Mouse (Mus musculus): ENCODE data around the gene Gm48552. TPM values are rescaled to one million over a fixed set of nuclear protein-coding genes. Genes with fewer than 3 reads are reported as not detected.
A peak's percentile ranks its signal among the peaks of the same experiment; 100 is the strongest.

The Gm48552 gene
- total and polyA plus RNA-seq, 3 experiments: 0.46 to 1.1 (median 0.98) TPM

DNA sequence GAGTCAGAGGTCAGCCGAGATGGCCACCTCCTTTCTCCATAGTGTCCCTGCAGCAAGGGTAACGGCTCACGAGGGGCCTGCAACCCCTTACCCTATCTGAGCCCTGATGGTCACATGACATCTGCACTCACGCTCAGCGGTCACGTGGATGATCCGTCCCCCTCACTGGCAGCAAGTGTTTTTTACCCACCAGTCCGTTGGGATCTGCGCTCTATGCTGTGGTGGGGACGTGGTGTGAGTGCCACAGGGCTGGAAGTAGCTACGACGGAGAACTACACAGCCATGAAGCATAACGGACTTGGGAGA, 19.6 kb downstream of the Gm48552 start:
- in situ Hi-C loops (cut with MboI; ENCODE audit: low pct_ligation_motif_present, low pct_unique_long_range_greater_than_20kb, low sequenced_read_pairs) (loop anchor here (5.0 kb wide), 1 partner anchor 34 kb away; no protein-coding TSS in a partner anchor), dilution Hi-C loops (cut with MboI; ENCODE audit: extremely low pct_ligation_motif_present, extremely low pct_unique_long_range_greater_than_20kb, low sequenced_read_pairs) (no loop called here)
- H3K27me3 ChIP-seq (replicated peaks): no peaks in the 10 kb centered on the region
- H3K9ac ChIP-seq (ENCODE audit: insufficient read depth, low read depth): no peak overlapping the region
- H3K4me1 ChIP-seq (ENCODE audit: control insufficient read depth in 1 of 2, insufficient read depth in 2 of 2): peaks cover 56 to 77% of the 10 kb centered on the region in 2 experiments
- H3K27ac ChIP-seq (ENCODE audit: insufficient read depth, low read depth): no peak overlapping the region
- H3K36me3 ChIP-seq (replicated peaks in 1 of 2; ENCODE audit: control insufficient read depth in 1 of 2, insufficient read depth in 1 of 2, low read length in 1 of 2): peaks cover 50 to 61% of the 10 kb centered on the region in 2 experiments
- no peak for TF ChIP-seq USF2 (conservative IDR thresholded peaks at IDR 0.05; ENCODE audit: low read depth, low read length)
- no peak for TF ChIP-seq MAFK (IDR thresholded peaks at IDR 0.05; ENCODE audit: insufficient replicate concordance, low read length)
- no peak for TF ChIP-seq MAX (IDR thresholded peaks at IDR 0.05; ENCODE audit: low read length)
- no peak for TF ChIP-seq NELFE (IDR thresholded peaks at IDR 0.05; ENCODE audit: low read depth, low read length)
- TF ChIP-seq JUN (IDR thresholded peaks at IDR 0.05; ENCODE audit: insufficient read depth, low read depth, low read length): no peak
- TF ChIP-seq ZMIZ1 (IDR thresholded peaks at IDR 0.05; ENCODE audit: low read depth, low read length): no peak
- no peak for TF ChIP-seq PAX5 (IDR thresholded peaks at IDR 0.05; ENCODE audit: low read length)
- TF ChIP-seq SMC3 (IDR thresholded peaks at IDR 0.05; ENCODE audit: low read depth, low read length): no peak
- no peak for TF ChIP-seq BHLHE40 (IDR thresholded peaks at IDR 0.05; ENCODE audit: low read depth, low read length)
- no peak for TF ChIP-seq CHD1 (IDR thresholded peaks at IDR 0.05; ENCODE audit: low read depth, low read length)
- no peak for TF ChIP-seq IRF4 (IDR thresholded peaks at IDR 0.05; ENCODE audit: low read depth, low read length)
- H3K9me3 ChIP-seq (replicated peaks; ENCODE audit: low read length): no peaks in the 10 kb centered on the region
- DNase-seq (ENCODE audit: extremely low read depth): no peak
- no peaks in the 10 kb centered on the region for H3K79me2 ChIP-seq (replicated peaks; ENCODE audit: control insufficient read depth, extremely low read depth, insufficient read depth, poor library complexity, severe bottlenecking)
- H3K4me3 ChIP-seq (replicated peaks in 1 of 3; ENCODE audit: low read depth in 2 of 3, low read length in 2 of 3, poor library complexity in 1 of 3): no peak overlapping the region
- no peak overlapping the region for H3K4me2 ChIP-seq (ENCODE audit: insufficient read depth, low read depth, poor library complexity, severe bottlenecking)

DNA sequence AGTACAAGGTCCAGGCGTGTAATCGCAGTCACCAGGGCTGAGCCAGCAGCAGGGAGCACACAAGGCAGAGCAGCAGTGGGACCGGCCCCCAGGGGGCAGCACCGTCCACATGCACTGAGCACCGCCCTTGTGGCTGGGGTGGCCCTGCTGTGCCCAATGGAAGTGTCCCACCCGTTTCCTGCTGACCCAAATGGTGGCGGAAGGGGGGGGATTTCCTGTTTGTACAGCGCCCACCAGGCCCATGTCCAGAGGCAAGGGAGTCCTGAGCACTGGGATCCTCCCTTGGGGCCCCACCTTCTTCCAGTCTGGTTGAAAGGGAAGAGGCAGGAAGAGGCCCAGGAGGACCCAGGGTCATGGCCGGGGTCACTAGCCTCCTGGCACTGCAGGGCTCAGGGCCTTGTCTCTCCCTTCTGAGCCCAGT, 20.1 kb downstream of the Gm48552 start:
- 0 out of 2 replicates have a peak, but pooled peaks cover under 1% of the 10 kb centered on the region for H3K79me2 ChIP-seq (replicated peaks; ENCODE audit: control insufficient read depth, extremely low read depth, insufficient read depth, poor library complexity, severe bottlenecking)
- in situ Hi-C loops (cut with MboI; ENCODE audit: low pct_ligation_motif_present, low pct_unique_long_range_greater_than_20kb, low sequenced_read_pairs): loop anchor here (5.0 kb wide), 1 partner anchor 33 kb away; no protein-coding TSS in a partner anchor
- H3K36me3 ChIP-seq (replicated peaks in 1 of 2; ENCODE audit: control insufficient read depth in 1 of 2, insufficient read depth in 1 of 2, low read length in 1 of 2): peaks cover 50 to 63% of the 10 kb centered on the region in 2 experiments
- no peaks in the 10 kb centered on the region for H3K9me3 ChIP-seq (replicated peaks; ENCODE audit: low read length)
- DNase-seq (ENCODE audit: extremely low read depth): peak; percentile 83
- dilution Hi-C loops (cut with MboI; ENCODE audit: extremely low pct_ligation_motif_present, extremely low pct_unique_long_range_greater_than_20kb, low sequenced_read_pairs): no loop called here
- H3K9ac ChIP-seq (ENCODE audit: insufficient read depth, low read depth): no peak overlapping the region
- no peak overlapping the region for H3K4me2 ChIP-seq (ENCODE audit: insufficient read depth, low read depth, poor library complexity, severe bottlenecking)
- no peaks in the 10 kb centered on the region for H3K27me3 ChIP-seq (replicated peaks)
- H3K27ac ChIP-seq (ENCODE audit: insufficient read depth, low read depth): no peak overlapping the region
- peak; percentile 60 to 85 for TF ChIP-seq CTCF (conservative IDR thresholded peaks at IDR 0.05 in 1 of 2, IDR thresholded peaks at IDR 0.05 in 1 of 2; ENCODE audit: low read depth in 2 of 2, low read length in 2 of 2)
- TF ChIP-seq POLR2AphosphoS2 (IDR thresholded peaks at IDR 0.05; ENCODE audit: low read depth, low read length): no peak
- peak; percentile 82 for TF ChIP-seq SMC3 (IDR thresholded peaks at IDR 0.05; ENCODE audit: low read depth, low read length)
- peak; percentile 54 for TF ChIP-seq RAD21 (IDR thresholded peaks at IDR 0.05; ENCODE audit: low read depth, low read length)
- TF ChIP-seq JUN (IDR thresholded peaks at IDR 0.05; ENCODE audit: insufficient read depth, low read depth, low read length): no peak
- 0 out of 2 replicates have a peak, but pooled peaks have one; percentile 50 for TF ChIP-seq ELF1 (IDR thresholded peaks at IDR 0.05; ENCODE audit: low read depth, low read length)
- TF ChIP-seq SIN3A (IDR thresholded peaks at IDR 0.05; ENCODE audit: low read length): no peak; the same call in 1 of the 2 replicates
- TF ChIP-seq USF1 (IDR thresholded peaks at IDR 0.05; ENCODE audit: low read depth, low read length): no peak
- TF ChIP-seq MXI1 (IDR thresholded peaks at IDR 0.05; ENCODE audit: low read depth, low read length): peak; percentile 27; the same call in 1 of the 2 replicates
- no peak for TF ChIP-seq PAX5 (IDR thresholded peaks at IDR 0.05; ENCODE audit: low read length)
- no peak for TF ChIP-seq UBTF (IDR thresholded peaks at IDR 0.05; ENCODE audit: low read depth, low read length)
- 0 out of 2 replicates have a peak, but pooled peaks have one; percentile 4 for TF ChIP-seq TCF12 (IDR thresholded peaks at IDR 0.05; ENCODE audit: low read depth, low read length)
- TF ChIP-seq MYC (IDR thresholded peaks at IDR 0.05; ENCODE audit: low read depth, low read length): peak; percentile 61; the same call in 1 of the 2 replicates
- TF ChIP-seq EP300 (IDR thresholded peaks at IDR 0.05; ENCODE audit: low read length): 0 out of 2 replicates have a peak, but pooled peaks have one; percentile 25
- TF ChIP-seq CHD2 (IDR thresholded peaks at IDR 0.05; ENCODE audit: low read length): no peak
- 0 out of 2 replicates have a peak, but pooled peaks have one; percentile 29 for TF ChIP-seq MAX (IDR thresholded peaks at IDR 0.05; ENCODE audit: low read length)
- TF ChIP-seq MAZ (IDR thresholded peaks at IDR 0.05; ENCODE audit: low read depth, low read length): peak; percentile 53; the same call in 1 of the 2 replicates
- H3K4me1 ChIP-seq (ENCODE audit: control insufficient read depth in 1 of 2, insufficient read depth in 2 of 2): peaks cover 60 to 79% of the 10 kb centered on the region in 2 experiments
- H3K4me3 ChIP-seq (replicated peaks in 1 of 3; ENCODE audit: low read depth in 2 of 3, low read length in 2 of 3, poor library complexity in 1 of 3): peak overlapping the region in 1 of 3 experiments; percentile 3
